ENCODE assay signal across 8 mouse cellular contexts in genomic region chr16:85170826-85171510, GRCm38 (mm10). TPM values are rescaled to one million over a fixed set of nuclear protein-coding genes. Genes with fewer than 3 reads are reported as not detected.
DNase-seq lines count a peak whose midpoint lies in the region; ATAC-seq and TF ChIP-seq lines count a peak whose summit lies in the region.
"Had no signal": no experiment of that assay in that cellular context is flagged by ENCODE, and none has a peak within 500 bp of the region (broad histone marks: within the 10 kb centered on the region; RNA-seq: fewer than 3 reads in every experiment).

No protein-coding gene starts in this region.

- no peaks in the 10 kb centered on the region for H3K9me3 ChIP-seq in hindbrain, embryonic 15.5 days
- H3K9me3 ChIP-seq: liver, embryonic 13.5 days had no signal

- intact Hi-C loops in left cerebral cortex, postnatal 4 days (cut with DNase I), result loop anchor here (2.0 to 5.0 kb wide), 2 partner anchors 216 to 506 kb away; no protein-coding TSS in a partner anchor
- intact Hi-C loops in left cerebral cortex, postnatal 10 days (cut with DNase I), result loop anchor here (5.0 to 10.0 kb wide), 2 partner anchors 79 to 504 kb away; no protein-coding TSS in a partner anchor

- H3K9ac ChIP-seq in hindbrain, embryonic 15.5 days, result peak overlapping the region; percentile 97
- H3K9ac ChIP-seq: liver, embryonic 13.5 days had no signal

- no peak for TF ChIP-seq CTCF in embryonic fibroblast, embryonic 13.5 days (IDR thresholded peaks at IDR 0.05; ENCODE audit: borderline replicate concordance, insufficient read depth, low read length)

- DNase-seq in left cerebral cortex, postnatal 4 days, result peak; percentile 14
- no peak for DNase-seq in left cerebral cortex, postnatal 10 days (ENCODE audit: extremely low spot score in 1 of 2, low spot score in 2 of 2)
- peak; percentile 20 for DNase-seq in retina, postnatal 1 day
- DNase-seq in spleen, postnatal 14 days (ENCODE audit: low spot score in 2 of 2), result no peak
- DNase-seq: liver, embryonic 13.5 days had no signal

- no peaks in the 10 kb centered on the region for H3K36me3 ChIP-seq in hindbrain, embryonic 15.5 days
- H3K36me3 ChIP-seq: liver, embryonic 13.5 days had no signal

- 31% methylated on average over 19 of the region's 19 CpGs for WGBS in hindbrain, embryonic 15.5 days

- no peak overlapping the region for H3K27ac ChIP-seq in embryonic fibroblast, embryonic 13.5 days (ENCODE audit: insufficient read depth, low read length)
- H3K27ac ChIP-seq in hindbrain, embryonic 15.5 days (replicated peaks), result peak overlapping the region; percentile 35
- H3K27ac ChIP-seq: liver, embryonic 13.5 days had no signal

- peak overlapping the region; percentile 75 for H3K4me2 ChIP-seq in hindbrain, embryonic 15.5 days
- H3K4me2 ChIP-seq: liver, embryonic 13.5 days had no signal

- no peak for TF ChIP-seq POLR2A in embryonic fibroblast, embryonic 13.5 days (IDR thresholded peaks at IDR 0.05; ENCODE audit: low read depth, low read length)

- no peak for ATAC-seq in hindbrain, embryonic 15.5 days (ENCODE audit: low FRiP score, low read depth)
- no peak for ATAC-seq in erythroblast, adult 5-6 weeks (replicated peaks; ENCODE audit: low FRiP score, poor library complexity, severe bottlenecking)

- H3K4me1 ChIP-seq in embryonic fibroblast, embryonic 13.5 days (ENCODE audit: control insufficient read depth, insufficient read depth, low read length), result peaks cover 9% of the 10 kb centered on the region; the same call in 1 of the 2 replicates
- peaks cover 44% of the 10 kb centered on the region for H3K4me1 ChIP-seq in hindbrain, embryonic 15.5 days (replicated peaks)

- peak overlapping the region; percentile 57 for H3K4me3 ChIP-seq in embryonic fibroblast, embryonic 13.5 days (ENCODE audit: insufficient read depth, low read length)
- H3K4me3 ChIP-seq in hindbrain, embryonic 15.5 days, result peak overlapping the region; percentile 95
- H3K4me3 ChIP-seq: liver, embryonic 13.5 days had no signal

- no peaks in the 10 kb centered on the region for H3K27me3 ChIP-seq in hindbrain, embryonic 15.5 days

RNA-seq across cellular contexts. Expression of gene App, which starts 2.6 kb away (rescaled TPM):
- 100 to 1,000 TPM; 652 to 726 TPM for total RNA-seq in left cerebral cortex, postnatal 4 days (2021)
- total RNA-seq in left cerebral cortex, postnatal 10 days (2021), result 1,000 to 10,000 TPM; 1,138 to 1,191 TPM
- 740 and 800 TPM in 2 replicates for polyA plus RNA-seq in embryonic fibroblast, embryonic 13.5 days (2011; ENCODE audit: insufficient read length, low read depth, missing spikeins)
- polyA plus RNA-seq in hindbrain, embryonic 15.5 days (2015; fragmentation: Nextera tagmentation; extraction: Ambion mirVana), result 452 and 455 TPM in 2 replicates
- total RNA-seq in erythroblast, adult 5-6 weeks (2015; ENCODE audit: low replicate concordance), result 29.3 and 50.9 TPM in 2 replicates
- total RNA-seq in erythroblast, adult 5-6 weeks (2017; ENCODE audit: low replicate concordance), result 30.9 and 33.4 TPM in 2 replicates

Comparison
In these comparisons a context has a peak if more than half of its experiments do, and no peak if none do; other contexts are left out.
1. DNase-seq: peak in left cerebral cortex, postnatal 4 days (single experiment) and retina, postnatal 1 day (single experiment); none in left cerebral cortex, postnatal 10 days (0 of 2) and spleen, postnatal 14 days (0 of 2).
2. RNA of gene App, which starts 2.6 kb away (total RNA-seq): 1,138 to 1,191 TPM in left cerebral cortex, postnatal 10 days and 652 to 726 TPM in left cerebral cortex, postnatal 4 days; 29.3 to 50.9 TPM in erythroblast, adult 5-6 weeks; every median in the first group is over 10 times any median in the second.